Mouse (Mus musculus): ENCODE data around the gene Akt1s1. TPM values are rescaled to one million over a fixed set of nuclear protein-coding genes. Genes with fewer than 3 reads are reported as not detected.
"Not testable (repeated sequence)": the region's sequence is repeated elsewhere in the genome, so short reads cannot be mapped to it uniquely, and the experiment has no call there.

Akt1s1 gene
- total RNA-seq, 2 experiments from 2014 or later = 76.7 to 84.3 TPM

GRCm38 (mm10) chr7:44869697-44870528 lies 21.1 kb downstream of the Akt1s1 start, which contains the start of gene Ptov1:
Gene Ptov1, minus strand, starts transcription at chr7:44869788.
- Histone ChIP-seq H3K27ac (peak within 1 kb of the TSS; percentile 99), H3K4me3 (peak within 1 kb of the TSS; percentile 75)
- peak; percentile 21; the same call in 1 of the 2 replicates for TF ChIP-seq CTCF (conservative IDR thresholded peaks at IDR 0.05)
- peak; percentile 93 to 99 for DNase-seq (ENCODE audit: low spot score in 2 of 2)

GRCm38 (mm10) chr7:44870614-44871013 lies 21.8 kb downstream of the Akt1s1 start:
- DNase-seq (ENCODE audit: low spot score in 2 of 2) = no peak
- no peak for TF ChIP-seq CTCF (conservative IDR thresholded peaks at IDR 0.05)
- peak overlapping the region; percentile 75 for H3K4me3 ChIP-seq
- H3K27ac ChIP-seq = peak overlapping the region; percentile 99

GRCm38 (mm10) chr7:44871181-44871580 lies 22.4 kb downstream of the Akt1s1 start:
- TF ChIP-seq CTCF (conservative IDR thresholded peaks at IDR 0.05) = no peak
- DNase-seq (ENCODE audit: low spot score in 2 of 2) = no peak
- H3K4me3 ChIP-seq = no peak overlapping the region

DNA sequence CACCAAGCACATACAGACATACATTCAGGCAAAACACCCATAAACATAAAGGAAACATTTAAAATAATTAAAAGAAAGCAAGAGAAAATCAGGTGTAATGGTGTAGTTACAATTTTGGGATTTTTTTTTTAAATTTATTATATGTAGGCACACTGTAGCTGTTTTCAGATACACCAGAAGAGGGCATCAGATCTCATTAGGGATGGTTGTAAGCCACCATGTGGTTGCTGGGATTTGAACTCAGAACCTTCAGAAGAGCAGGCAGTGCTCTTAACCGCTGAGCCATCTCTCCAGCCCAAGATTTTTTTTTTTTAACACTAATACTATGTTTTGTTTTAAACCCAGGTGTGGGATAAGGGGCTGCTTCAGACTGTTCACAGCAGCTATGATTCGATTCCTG lies 23.0 kb downstream of the Akt1s1 start:
- peak; percentile 69 for TF ChIP-seq CTCF (conservative IDR thresholded peaks at IDR 0.05)
- not testable (repeated sequence) for DNase-seq (ENCODE audit: low spot score in 2 of 2); H3K27ac ChIP-seq; H3K4me3 ChIP-seq

More at GRCm38 (mm10) chr7:44871181-44871580, 22.4 kb downstream of the Akt1s1 start:
- H3K27ac ChIP-seq = no peak overlapping the region

- no peak for DNase-seq (ENCODE audit: low spot score in 2 of 2)
- Histone ChIP-seq H3K27ac (no peak overlapping the region), H3K4me3 (no peak overlapping the region)
- TF ChIP-seq CTCF (conservative IDR thresholded peaks at IDR 0.05) = no peak
Measured at GRCm38 (mm10) chr7:44877833-44878232, 29.0 kb downstream of the Akt1s1 start.

DNA sequence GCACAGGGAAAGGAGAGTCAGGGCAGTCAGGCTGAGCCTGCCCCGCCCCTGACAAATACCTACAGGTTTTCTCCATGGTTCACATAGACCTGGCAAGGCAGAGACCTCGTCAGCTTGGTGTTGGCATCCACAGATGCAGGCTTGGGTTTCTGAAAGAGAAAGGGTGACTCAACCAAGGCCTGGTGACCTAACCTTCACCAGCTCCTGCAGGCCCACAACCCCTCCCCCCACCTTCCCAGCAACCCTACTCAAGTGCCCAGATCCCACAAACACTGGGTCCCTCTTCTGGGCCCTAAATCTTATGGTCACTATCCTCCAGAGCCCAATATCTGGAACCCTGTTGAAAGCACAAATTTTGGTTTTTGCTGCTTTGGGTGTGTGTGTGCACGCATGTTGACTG lies 34.2 kb downstream of the Akt1s1 start:
- no peak overlapping the region for H3K27ac ChIP-seq
- no peak overlapping the region for H3K4me3 ChIP-seq
- DNase-seq (ENCODE audit: low spot score in 2 of 2) = no peak
- TF ChIP-seq CTCF (conservative IDR thresholded peaks at IDR 0.05) = no peak

- no peak for TF ChIP-seq CTCF (conservative IDR thresholded peaks at IDR 0.05)
- DNase-seq (ENCODE audit: low spot score in 2 of 2) = no peak
- Histone ChIP-seq H3K27ac (peak overlapping the region; percentile 91), H3K4me3 (no peak overlapping the region; the same call in 1 of the 2 replicates)
Measured at GRCm38 (mm10) chr7:44884637-44885036, 35.8 kb downstream of the Akt1s1 start.

GRCm38 (mm10) chr7:44886964-44887363 lies 38.2 kb downstream of the Akt1s1 start:
- TF ChIP-seq CTCF (conservative IDR thresholded peaks at IDR 0.05) = no peak
- no peak for DNase-seq (ENCODE audit: low spot score in 2 of 2)
- Histone ChIP-seq H3K4me3 (no peak overlapping the region), H3K27ac (peak overlapping the region; percentile 91; the same call in 1 of the 2 replicates)

GRCm38 (mm10) chr7:44888256-44889105 lies 39.7 kb downstream of the Akt1s1 start:
- peak overlapping the region; percentile 15; the same call in 1 of the 2 replicates for H3K4me3 ChIP-seq
- no peak for DNase-seq (ENCODE audit: low spot score in 2 of 2)
- no peak for TF ChIP-seq CTCF (conservative IDR thresholded peaks at IDR 0.05)
- H3K27ac ChIP-seq = peak overlapping the region; percentile 91

DNA sequence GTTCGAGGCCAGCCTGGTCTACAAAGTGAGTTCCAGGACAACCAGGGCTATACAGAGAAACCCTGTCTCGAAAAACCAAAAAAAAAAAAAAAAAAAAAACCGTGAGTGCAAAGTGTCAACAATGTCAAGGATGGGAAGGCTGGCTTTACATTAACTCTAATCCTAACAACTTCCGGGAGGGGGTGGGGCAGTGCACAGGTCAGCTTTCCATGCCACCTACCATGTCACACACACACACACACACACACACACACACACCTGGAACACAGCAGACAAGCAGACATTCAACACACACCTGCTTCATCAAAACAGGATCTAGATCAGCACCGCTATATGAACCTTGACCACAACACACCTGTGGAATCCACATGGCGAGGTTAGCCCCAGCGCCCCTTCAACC lies 41.4 kb downstream of the Akt1s1 start:
- H3K27ac ChIP-seq = peak overlapping the region; percentile 99; the same call in 1 of the 2 replicates
- no peak for TF ChIP-seq CTCF (conservative IDR thresholded peaks at IDR 0.05)
- no peak for DNase-seq (ENCODE audit: low spot score in 2 of 2)
- no peak overlapping the region; the same call in 1 of the 2 replicates for H3K4me3 ChIP-seq

GRCm38 (mm10) chr7:44890737-44891136 lies 41.9 kb downstream of the Akt1s1 start:
- peak overlapping the region; percentile 99 for H3K27ac ChIP-seq
- H3K4me3 ChIP-seq = peak overlapping the region; percentile 95
- no peak for DNase-seq (ENCODE audit: low spot score in 2 of 2)
- TF ChIP-seq CTCF (conservative IDR thresholded peaks at IDR 0.05) = no peak

GRCm38 (mm10) chr7:44891611-44892010 lies 42.8 kb downstream of the Akt1s1 start:
- no peak for TF ChIP-seq CTCF (conservative IDR thresholded peaks at IDR 0.05)
- DNase-seq (ENCODE audit: low spot score in 2 of 2) = no peak
- H3K27ac ChIP-seq = peak overlapping the region; percentile 99
- peak overlapping the region; percentile 95 for H3K4me3 ChIP-seq

Measured in layer of hippocampus, adult 2 months (tissue).